Mouse (Mus musculus) embryonic fibroblast, embryonic 13.5 days (primary cell): ENCODE data around the gene Dcaf11. TPM values are rescaled to one million over a fixed set of nuclear protein-coding genes. Genes with fewer than 3 reads are reported as not detected.

Experiments used
- H3K27ac ChIP-seq: 2 replicates; pipeline ENCODE4 v1.5.1; 2012; ENCODE audit warnings: low read length, control low read depth, inconsistent platforms; ENCODE audit not compliant: insufficient read depth
- H3K4me1 ChIP-seq: 2 replicates; pipeline ENCODE4 v1.6.1; 2011; ENCODE audit warnings: low read length; ENCODE audit not compliant: control insufficient read depth, insufficient read depth
- H3K4me3 ChIP-seq: 2 replicates; pipeline ENCODE4 v1.5.1; 2011; ENCODE audit warnings: mild to moderate bottlenecking, control low read depth, low read length; ENCODE audit not compliant: insufficient read depth
- CTCF ChIP-seq: IDR thresholded peaks from 2 replicates; pipeline ENCODE4 v1.5.1; 2011; ENCODE audit warnings: mild to moderate bottlenecking, control low read depth, low read length, moderate library complexity, borderline replicate concordance; ENCODE audit not compliant: insufficient read depth
- POLR2A ChIP-seq: IDR thresholded peaks from 2 replicates; pipeline ENCODE4 v1.6.1; 2011; ENCODE audit warnings: low read depth, mild to moderate bottlenecking, control low read depth, low read length, moderate library complexity
- polyA plus RNA-seq: library from polyadenylated mRNA; stranded (reverse); fragments of >200 nt; gene quantifications from 2 replicates; pipeline ENCODE4 v1.2.4, GENCODE M21; 2011; ENCODE audit warnings: low read depth; ENCODE audit not compliant: missing spikeins, insufficient read length

The Dcaf11 gene
- polyA plus RNA-seq, 1 experiment, result 19.4 TPM

GRCm38 (mm10) chr14:55526674-55527073 lies 33.1 kb upstream of the Dcaf11 start:
- Histone ChIP-seq H3K4me3 (no peak overlapping the region), H3K4me1 (no peaks in the 10 kb centered on the region), H3K27ac (no peak overlapping the region)
- TF ChIP-seq CTCF, result no peak
- TF ChIP-seq POLR2A, result no peak

GRCm38 (mm10) chr14:55527940-55528339 lies 31.9 kb upstream of the Dcaf11 start:
- H3K27ac ChIP-seq, result no peak overlapping the region
- TF ChIP-seq CTCF (no peak), POLR2A (no peak)

GRCm38 (mm10) chr14:55536116-55536745 lies 23.6 kb upstream of the Dcaf11 start:
- H3K27ac ChIP-seq, result no peak overlapping the region
- H3K4me1 ChIP-seq, result no peaks in the 10 kb centered on the region
- no peak overlapping the region for H3K4me3 ChIP-seq
- peak; percentile 77; the same call in 1 of the 2 replicates for TF ChIP-seq CTCF
- TF ChIP-seq POLR2A, result no peak

More at GRCm38 (mm10) chr14:55527940-55528339, 31.9 kb upstream of the Dcaf11 start:
- Histone ChIP-seq H3K4me1 (no peaks in the 10 kb centered on the region), H3K4me3 (no peak overlapping the region)

GRCm38 (mm10) chr14:55540067-55540786 lies 19.6 kb upstream of the Dcaf11 start, which contains the start of gene Pck2:
TSS of gene Pck2 (plus strand) at chr14:55540266.
- Histone ChIP-seq H3K4me3 (peak within 1 kb of the TSS; percentile 83), H3K27ac (peak within 1 kb of the TSS; percentile 95), H3K4me1 (0 out of 2 replicates have a peak, but pooled peaks cover 2% of the 10 kb centered on the region)
- TF ChIP-seq CTCF (no peak), POLR2A (peak; percentile 92)

- no peak for TF ChIP-seq CTCF
- TF ChIP-seq POLR2A, result peak; percentile 34; the same call in 1 of the 2 replicates
- peak overlapping the region; percentile 83 for H3K4me3 ChIP-seq
- H3K27ac ChIP-seq, result peak overlapping the region; percentile 23; the same call in 1 of the 2 replicates
Measured at GRCm38 (mm10) chr14:55540787-55541321, 19.0 kb upstream of the Dcaf11 start.

GRCm38 (mm10) chr14:55542268-55542667 lies 17.5 kb upstream of the Dcaf11 start:
- Histone ChIP-seq H3K4me1 (0 out of 2 replicates have a peak, but pooled peaks cover 2% of the 10 kb centered on the region), H3K27ac (no peak overlapping the region), H3K4me3 (no peak overlapping the region)
- TF ChIP-seq POLR2A (no peak), CTCF (no peak)

More at GRCm38 (mm10) chr14:55540787-55541321, 19.0 kb upstream of the Dcaf11 start:
- 0 out of 2 replicates have a peak, but pooled peaks cover 2% of the 10 kb centered on the region for H3K4me1 ChIP-seq

GRCm38 (mm10) chr14:55544334-55544733 lies 15.5 kb upstream of the Dcaf11 start:
- Histone ChIP-seq H3K4me1 (0 out of 2 replicates have a peak, but pooled peaks cover 2% of the 10 kb centered on the region), H3K4me3 (no peak overlapping the region), H3K27ac (no peak overlapping the region)
- no peak for TF ChIP-seq CTCF
- TF ChIP-seq POLR2A, result no peak

GRCm38 (mm10) chr14:55550191-55550590 lies 9.6 kb upstream of the Dcaf11 start:
- Histone ChIP-seq H3K4me1 (no peaks in the 10 kb centered on the region), H3K27ac (no peak overlapping the region), H3K4me3 (no peak overlapping the region)
- TF ChIP-seq CTCF, result no peak
- no peak for TF ChIP-seq POLR2A

GRCm38 (mm10) chr14:55551347-55551746 lies 8.5 kb upstream of the Dcaf11 start:
- Histone ChIP-seq H3K4me3 (no peak overlapping the region), H3K4me1 (no peaks in the 10 kb centered on the region), H3K27ac (no peak overlapping the region)
- no peak for TF ChIP-seq CTCF
- TF ChIP-seq POLR2A, result peak; percentile 20; the same call in 1 of the 2 replicates
